Mouse (Mus musculus) CH12.LX (cell line): ENCODE results near the gene Maip1.

Experiments
- CTCF ChIP-seq, 2 experiments: IDR thresholded peaks in 1 of 2; conservative IDR thresholded peaks in 1 of 2; 2 replicates each; pipeline ENCODE4 v1.5.1; 2011 to 2012; ENCODE audit warnings: low read depth in 2 of 2, low read length in 2 of 2, improper control_type of control experiment in 1 of 2, inconsistent platforms in 1 of 2, mild to moderate bottlenecking in 1 of 2, moderate library complexity in 1 of 2
- MAX ChIP-seq: IDR thresholded peaks from 2 replicates; pipeline ENCODE4 v1.6.1; 2011; ENCODE audit warnings: low read length, improper control_type of control experiment
- NRF1 ChIP-seq: IDR thresholded peaks from 2 replicates; pipeline ENCODE4 v1.6.1; 2014; ENCODE audit warnings: low read depth, mild to moderate bottlenecking, inconsistent platforms, low read length, improper control_type of control experiment, moderate library complexity
- PAX5 ChIP-seq: IDR thresholded peaks from 2 replicates; pipeline ENCODE4 v1.6.1; 2012; ENCODE audit warnings: low read length, inconsistent platforms, mixed read lengths
- POLR2A ChIP-seq: IDR thresholded peaks from 2 replicates; pipeline ENCODE4 v1.6.1; 2011; ENCODE audit warnings: low read depth, mild to moderate bottlenecking, improper control_type of control experiment, low read length
- TCF12 ChIP-seq: IDR thresholded peaks from 2 replicates; pipeline ENCODE4 v1.6.1; 2014; ENCODE audit warnings: low read depth, mild to moderate bottlenecking, inconsistent platforms, low read length, improper control_type of control experiment
- ZMIZ1 ChIP-seq: IDR thresholded peaks from 2 replicates; pipeline ENCODE4 v1.6.1; 2012; ENCODE audit warnings: low read depth, mild to moderate bottlenecking, inconsistent platforms, low read length, improper control_type of control experiment

DNA sequence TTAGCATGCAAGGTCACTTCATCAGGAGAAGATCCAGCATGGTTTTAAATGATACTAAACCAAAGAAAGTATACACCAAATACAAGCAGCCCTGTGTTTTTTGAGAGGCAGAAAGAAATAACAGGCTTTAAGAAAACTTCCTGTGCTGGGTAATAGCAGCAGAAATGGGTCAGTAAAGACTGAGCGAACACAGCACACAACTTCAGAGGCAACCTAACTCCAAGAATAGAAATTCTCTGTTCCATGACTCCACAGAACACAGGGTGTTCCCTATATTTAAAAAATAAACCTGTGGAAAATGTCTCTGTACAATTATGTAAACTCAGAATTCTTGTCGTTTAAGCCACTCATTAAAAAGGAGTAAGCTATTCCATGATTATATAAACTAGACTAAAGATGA lies 5.3 kb upstream of the Maip1 start:
- no peak for TF ChIP-seq POLR2A
- no peak for TF ChIP-seq MAX
- TF ChIP-seq NRF1 = no peak
- TF ChIP-seq TCF12 = no peak
- no peak for TF ChIP-seq CTCF (conservative IDR thresholded peaks at IDR 0.05 in 1 of 2, IDR thresholded peaks at IDR 0.05 in 1 of 2; ENCODE audit: low read depth in 2 of 2, low read length in 2 of 2)
- TF ChIP-seq PAX5 = no peak
- TF ChIP-seq ZMIZ1 = no peak
